Mouse (Mus musculus): Measurements from ENCODE around the gene Celsr2. TPM values are rescaled to one million over a fixed set of nuclear protein-coding genes. Genes with fewer than 3 reads are reported as not detected.

The Celsr2 gene
- polyA plus RNA-seq, 1 experiment from 2014 or later: 12.2 TPM

- Histone ChIP-seq H3K27me3 (replicated peaks) (no peaks in the 10 kb centered on the region), H3K4me2 (peak overlapping the region; percentile 36; the same call in 1 of the 2 replicates), H3K9ac (no peak overlapping the region), H3K36me3 (peaks cover 21% of the 10 kb centered on the region), H3K4me1 (peaks cover 23% of the 10 kb centered on the region), H3K9me3 (no peaks in the 10 kb centered on the region), H3K4me3 (replicated peaks) (no peak overlapping the region), H3K27ac (0 out of 2 replicates have a peak overlapping the region, but pooled peaks have one; percentile 3)
- no peak for ATAC-seq (ENCODE audit: insufficient read depth, low FRiP score, low read depth)
- WGBS: 25% methylated on average over 5 of the region's 5 CpGs
These were observed 5.0 kb downstream of the Celsr2 start for GRCm38 (mm10) chr3:108410359-108410714.

- no peak for ATAC-seq (ENCODE audit: insufficient read depth, low FRiP score, low read depth)
- Histone ChIP-seq H3K4me2 (peak overlapping the region; percentile 6; the same call in 1 of the 2 replicates), H3K9me3 (no peaks in the 10 kb centered on the region), H3K27ac (no peak overlapping the region), H3K4me1 (peaks cover 19% of the 10 kb centered on the region), H3K9ac (no peak overlapping the region), H3K36me3 (peaks cover 21% of the 10 kb centered on the region), H3K27me3 (replicated peaks) (no peaks in the 10 kb centered on the region), H3K4me3 (replicated peaks) (no peak overlapping the region)
- WGBS: 48% methylated on average over 8 of the region's 8 CpGs
These were observed 5.5 kb downstream of the Celsr2 start for GRCm38 (mm10) chr3:108409656-108410358.

- Histone ChIP-seq H3K4me3 (replicated peaks) (no peak overlapping the region), H3K27ac (no peak overlapping the region), H3K4me2 (no peak overlapping the region), H3K27me3 (replicated peaks) (no peaks in the 10 kb centered on the region), H3K9me3 (no peaks in the 10 kb centered on the region), H3K36me3 (peaks cover 12% of the 10 kb centered on the region), H3K4me1 (peaks cover 19% of the 10 kb centered on the region), H3K9ac (no peak overlapping the region)
- WGBS: 88% methylated on average over 8 of the region's 8 CpGs
- ATAC-seq (ENCODE audit: insufficient read depth, low FRiP score, low read depth): no peak
These were observed 6.8 kb downstream of the Celsr2 start for GRCm38 (mm10) chr3:108408517-108409008.

- Histone ChIP-seq H3K4me1 (peaks cover 14% of the 10 kb centered on the region), H3K27me3 (replicated peaks) (no peaks in the 10 kb centered on the region), H3K9ac (peak overlapping the region; percentile 6; the same call in 1 of the 2 replicates), H3K9me3 (no peaks in the 10 kb centered on the region), H3K4me2 (no peak overlapping the region), H3K4me3 (replicated peaks) (no peak overlapping the region), H3K27ac (no peak overlapping the region), H3K36me3 (no peaks in the 10 kb centered on the region)
- 88% methylated on average over 24 of the region's 24 CpGs for WGBS
- ATAC-seq (ENCODE audit: insufficient read depth, low FRiP score, low read depth): no peak
These were observed 9.0 kb downstream of the Celsr2 start for GRCm38 (mm10) chr3:108406306-108406885.

GRCm38 (mm10) chr3:108405536-108406305 is 9.6 kb downstream of the Celsr2 start:
- 52% methylated on average over 14 of the region's 14 CpGs for WGBS
- peaks cover 8% of the 10 kb centered on the region for H3K4me1 ChIP-seq
- H3K27ac ChIP-seq: no peak overlapping the region

GRCm38 (mm10) chr3:108402528-108402920 is 12.8 kb downstream of the Celsr2 start:
- H3K4me2 ChIP-seq: no peak overlapping the region
- H3K9me3 ChIP-seq: no peaks in the 10 kb centered on the region
- H3K36me3 ChIP-seq: peaks cover 8% of the 10 kb centered on the region; the same call in 1 of the 2 replicates
- 89% methylated on average over 15 of the region's 15 CpGs for WGBS
- H3K27me3 ChIP-seq (replicated peaks): no peaks in the 10 kb centered on the region
- peak overlapping the region; percentile 48 for H3K27ac ChIP-seq
- no peak for ATAC-seq (ENCODE audit: insufficient read depth, low FRiP score, low read depth)
- no peak overlapping the region for H3K4me3 ChIP-seq (replicated peaks)
- no peak overlapping the region for H3K9ac ChIP-seq
- H3K4me1 ChIP-seq: 0 out of 2 replicates have a peak, but pooled peaks cover 3% of the 10 kb centered on the region

More at GRCm38 (mm10) chr3:108405536-108406305, 9.6 kb downstream of the Celsr2 start:
- Histone ChIP-seq H3K4me2 (no peak overlapping the region), H3K9ac (no peak overlapping the region), H3K9me3 (no peaks in the 10 kb centered on the region), H3K36me3 (no peaks in the 10 kb centered on the region), H3K4me3 (replicated peaks) (no peak overlapping the region), H3K27me3 (replicated peaks) (no peaks in the 10 kb centered on the region)
- ATAC-seq (ENCODE audit: insufficient read depth, low FRiP score, low read depth): no peak

GRCm38 (mm10) chr3:108401692-108402527 is 13.4 kb downstream of the Celsr2 start:
- peak overlapping the region; percentile 48 for H3K27ac ChIP-seq
- 27% methylated on average over 22 of the region's 22 CpGs for WGBS
- H3K36me3 ChIP-seq: peaks cover 8% of the 10 kb centered on the region; the same call in 1 of the 2 replicates

GRCm38 (mm10) chr3:108400442-108400841 is 14.9 kb downstream of the Celsr2 start:
- peaks cover 12% of the 10 kb centered on the region; the same call in 1 of the 2 replicates for H3K36me3 ChIP-seq
- H3K4me3 ChIP-seq (replicated peaks): no peak overlapping the region
- 73% methylated on average over 5 of the region's 5 CpGs for WGBS
- no peaks in the 10 kb centered on the region for H3K9me3 ChIP-seq
- no peaks in the 10 kb centered on the region for H3K27me3 ChIP-seq (replicated peaks)
- no peak overlapping the region for H3K27ac ChIP-seq
- no peak overlapping the region for H3K4me2 ChIP-seq
- no peak overlapping the region for H3K9ac ChIP-seq
- no peak for ATAC-seq (ENCODE audit: insufficient read depth, low FRiP score, low read depth)
- H3K4me1 ChIP-seq: 0 out of 2 replicates have a peak, but pooled peaks cover 3% of the 10 kb centered on the region

More at GRCm38 (mm10) chr3:108401692-108402527, 13.4 kb downstream of the Celsr2 start:
- peak overlapping the region; percentile 30 for H3K4me2 ChIP-seq
- H3K27me3 ChIP-seq (replicated peaks): no peaks in the 10 kb centered on the region
- H3K4me3 ChIP-seq (replicated peaks): no peak overlapping the region
- 0 out of 2 replicates have a peak, but pooled peaks cover 3% of the 10 kb centered on the region for H3K4me1 ChIP-seq
- peak; percentile 91 for ATAC-seq (ENCODE audit: insufficient read depth, low FRiP score, low read depth)
- no peaks in the 10 kb centered on the region for H3K9me3 ChIP-seq
- H3K9ac ChIP-seq: no peak overlapping the region

GRCm38 (mm10) chr3:108398281-108398680 is 17.1 kb downstream of the Celsr2 start:
- peaks cover 12% of the 10 kb centered on the region; the same call in 1 of the 2 replicates for H3K36me3 ChIP-seq
- no peak for ATAC-seq (ENCODE audit: insufficient read depth, low FRiP score, low read depth)
- H3K9ac ChIP-seq: no peak overlapping the region
- H3K4me3 ChIP-seq (replicated peaks): no peak overlapping the region
- no peaks in the 10 kb centered on the region for H3K9me3 ChIP-seq
- 0 out of 2 replicates have a peak, but pooled peaks cover 3% of the 10 kb centered on the region for H3K4me1 ChIP-seq
- H3K27me3 ChIP-seq (replicated peaks): no peaks in the 10 kb centered on the region
- no peak overlapping the region for H3K4me2 ChIP-seq
- 89% methylated on average over 9 of the region's 9 CpGs for WGBS
- no peak overlapping the region for H3K27ac ChIP-seq

GRCm38 (mm10) chr3:108392793-108393192 is 22.6 kb downstream of the Celsr2 start:
- Histone ChIP-seq H3K27me3 (replicated peaks) (no peaks in the 10 kb centered on the region), H3K4me2 (no peak overlapping the region)

GRCm38 (mm10) chr3:108392299-108392698 is 23.1 kb downstream of the Celsr2 start:
- H3K4me1 ChIP-seq: 0 out of 2 replicates have a peak, but pooled peaks cover 7% of the 10 kb centered on the region
- peak overlapping the region; percentile 29 for H3K4me2 ChIP-seq
- H3K9ac ChIP-seq: no peak overlapping the region
- H3K4me3 ChIP-seq (replicated peaks): no peak overlapping the region
- ATAC-seq (ENCODE audit: insufficient read depth, low FRiP score, low read depth): no peak
- 13% methylated on average over 10 of the region's 10 CpGs for WGBS
- H3K36me3 ChIP-seq: 0 out of 2 replicates have a peak, but pooled peaks cover 4% of the 10 kb centered on the region
- no peaks in the 10 kb centered on the region for H3K27me3 ChIP-seq (replicated peaks)
- H3K27ac ChIP-seq: no peak overlapping the region
- no peaks in the 10 kb centered on the region for H3K9me3 ChIP-seq

More at GRCm38 (mm10) chr3:108392793-108393192, 22.6 kb downstream of the Celsr2 start:
- H3K9ac ChIP-seq: no peak overlapping the region
- H3K36me3 ChIP-seq: 0 out of 2 replicates have a peak, but pooled peaks cover 4% of the 10 kb centered on the region
- WGBS: 49% methylated on average over 15 of the region's 15 CpGs
- ATAC-seq (ENCODE audit: insufficient read depth, low FRiP score, low read depth): no peak
- no peak overlapping the region for H3K27ac ChIP-seq
- no peak overlapping the region for H3K4me3 ChIP-seq (replicated peaks)
- H3K4me1 ChIP-seq: 0 out of 2 replicates have a peak, but pooled peaks cover 7% of the 10 kb centered on the region
- no peaks in the 10 kb centered on the region for H3K9me3 ChIP-seq
